Mouse (Mus musculus) ES-E14 (cell line): ENCODE results near the gene Btd. TPM values are rescaled to one million over a fixed set of nuclear protein-coding genes. Genes with fewer than 3 reads are reported as not detected.

Experiments
- DNase-seq: peaks from one replicate; pipeline ENCODE4 v3.0.0-alpha.2; 2013; ENCODE audit warnings: low read depth, low spot score
- H3K27ac ChIP-seq: 2 replicates; pipeline ENCODE4 v1.5.1; 2012; ENCODE audit warnings: low read depth, mild to moderate bottlenecking, low read length, moderate library complexity, mixed read lengths; ENCODE audit not compliant: poor library complexity, insufficient read depth, severe bottlenecking
- H3K36me3 ChIP-seq: 2 replicates; pipeline ENCODE4 v1.6.1; 2012; ENCODE audit warnings: mild to moderate bottlenecking, low read length, moderate library complexity, mixed read lengths; ENCODE audit not compliant: control insufficient read depth, poor library complexity, insufficient read depth, severe bottlenecking
- H3K4me1 ChIP-seq, 2 experiments: fragments of 150-350 bp in 1 of 2; sonication (generic) in 1 of 2; 2 replicates each; pipeline ENCODE4 v1.6.1; 2012; ENCODE audit warnings: low read length in 2 of 2, mild to moderate bottlenecking in 1 of 2, mixed read lengths in 1 of 2; ENCODE audit not compliant: control insufficient read depth in 2 of 2, insufficient read depth in 2 of 2, poor library complexity in 1 of 2
- H3K4me3 ChIP-seq, 2 experiments: fragments of 150-350 bp in 1 of 2; sonication (generic) in 1 of 2; 2 replicates each; pipeline ENCODE4 v1.5.1; 2012; ENCODE audit warnings: low read length in 2 of 2, low read depth in 1 of 2, mild to moderate bottlenecking in 1 of 2, mixed read lengths in 1 of 2; ENCODE audit not compliant: insufficient read depth in 1 of 2, poor library complexity in 1 of 2, severe bottlenecking in 1 of 2
- H3K9ac ChIP-seq: 2 replicates; pipeline ENCODE4 v1.6.1; 2012; ENCODE audit warnings: low read depth, mild to moderate bottlenecking, low read length, mixed read lengths; ENCODE audit not compliant: poor library complexity, insufficient read depth, severe bottlenecking
- H3K9me3 ChIP-seq: fragments of 150-350 bp; sonication (generic); 2 replicates; pipeline ENCODE4 v1.6.1; 2012; ENCODE audit warnings: low read depth, mild to moderate bottlenecking, low read length; ENCODE audit not compliant: control insufficient read depth, insufficient read depth
- CHD2 ChIP-seq: IDR thresholded peaks from 2 replicates; pipeline ENCODE4 v1.6.1; 2014; ENCODE audit warnings: mild to moderate bottlenecking, low read depth, low read length, inconsistent platforms
- HCFC1 ChIP-seq: IDR thresholded peaks from 2 replicates; pipeline ENCODE4 v1.6.1; 2012; ENCODE audit warnings: low read length, inconsistent platforms, borderline replicate concordance; ENCODE audit not compliant: insufficient read depth
- MAFK ChIP-seq: IDR thresholded peaks from 2 replicates; pipeline ENCODE4 v1.6.1; 2014; ENCODE audit warnings: mild to moderate bottlenecking, low read depth, low read length, inconsistent platforms; ENCODE audit not compliant: insufficient read depth
- ZC3H11A ChIP-seq: IDR thresholded peaks from 2 replicates; pipeline ENCODE4 v1.6.1; 2012; ENCODE audit warnings: low read depth, mild to moderate bottlenecking, inconsistent platforms, low read length, borderline replicate concordance
- ZNF384 ChIP-seq: IDR thresholded peaks from 2 replicates; pipeline ENCODE4 v1.6.1; 2012; ENCODE audit warnings: low read depth, low read length, inconsistent platforms
- in situ Hi-C, 2 experiments: fragments of 600-800 bp; cut with MboI; formaldehyde crosslinking; loops; one replicate each; pipeline ENCODE4 v1.15.1; 2025; ENCODE audit warnings: low sequenced_read_pairs in 2 of 2, inconsistent platforms in 1 of 2; ENCODE audit not compliant: unreplicated experiment in 2 of 2
- total RNA-seq: library from RNA; depleted of rRNA; stranded (reverse); fragments of 300-350 nt; gene quantifications from 2 replicates; pipeline ENCODE4 v1.2.3, GENCODE M21; 2012

Btd gene
- total RNA-seq, 1 experiment, result 8.1 TPM

DNA sequence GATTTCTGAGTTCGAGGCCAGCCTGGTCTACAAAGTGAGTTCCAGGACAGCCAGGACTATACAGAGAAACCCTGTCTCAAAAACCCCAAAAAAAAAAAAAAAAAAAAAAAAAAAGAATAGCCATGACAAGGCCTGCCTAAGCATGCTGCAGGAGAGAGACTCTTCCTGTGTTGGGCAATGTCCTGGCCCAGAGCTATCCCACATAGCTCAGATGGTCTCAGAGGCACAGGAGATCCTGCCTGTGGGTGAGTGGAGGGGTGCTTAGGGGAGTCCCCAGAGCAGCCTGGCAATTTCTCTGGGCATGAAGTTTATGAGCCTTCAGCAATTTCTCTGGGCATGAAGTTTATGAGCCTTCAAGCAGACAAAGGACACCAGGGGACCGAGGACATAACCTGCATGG, 42.8 kb downstream of the Btd start:
- H3K9me3 ChIP-seq, result no peaks in the 10 kb centered on the region
- no peak for DNase-seq
- no peaks in the 10 kb centered on the region for H3K4me1 ChIP-seq
- H3K27ac ChIP-seq, result no peak overlapping the region
- H3K4me3 ChIP-seq, result no peak overlapping the region
- no peak overlapping the region for H3K9ac ChIP-seq
- no peak for TF ChIP-seq MAFK
- TF ChIP-seq ZNF384, result no peak
- no peak for TF ChIP-seq CHD2
- no peak for TF ChIP-seq HCFC1
- no peak for TF ChIP-seq ZC3H11A
- H3K36me3 ChIP-seq, result no peaks in the 10 kb centered on the region
- in situ Hi-C loops, result no loop called here

DNA sequence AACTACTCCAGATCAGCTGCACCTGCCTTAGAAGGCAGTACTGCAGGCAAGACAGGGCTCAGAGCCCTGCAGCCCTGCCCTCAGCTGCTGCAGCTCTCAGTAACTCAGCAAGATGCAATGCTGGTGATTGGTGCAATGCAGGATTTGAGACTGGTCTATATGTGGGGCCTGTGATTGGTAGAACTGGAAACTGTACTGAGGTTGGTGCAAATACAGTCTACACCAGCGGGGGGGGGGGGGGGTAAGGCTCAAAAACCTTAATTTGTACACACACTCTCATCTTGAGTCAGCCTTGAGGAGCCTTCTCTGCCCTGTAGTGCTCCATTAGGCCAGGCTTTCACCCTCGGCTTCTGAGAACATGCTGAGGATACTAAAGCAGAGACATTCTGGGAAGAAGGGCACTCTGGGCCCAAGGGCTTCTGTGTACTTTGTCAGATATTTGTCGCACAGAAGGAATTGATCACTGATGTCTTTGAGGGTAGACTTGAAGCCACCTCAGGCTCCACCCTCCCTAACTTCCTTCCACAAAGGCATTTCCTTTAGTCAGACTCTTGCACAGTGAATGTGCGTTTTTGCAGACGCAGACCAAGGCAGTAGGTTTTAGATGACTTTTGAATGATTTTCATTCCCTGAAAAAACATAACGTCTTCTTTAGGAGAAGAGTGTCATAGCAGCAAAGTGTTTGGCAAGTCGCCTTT, 43.7 kb downstream of the Btd start:
- TF ChIP-seq ZNF384, result no peak
- TF ChIP-seq HCFC1, result no peak
- TF ChIP-seq ZC3H11A, result no peak
- TF ChIP-seq CHD2, result no peak
- TF ChIP-seq MAFK, result no peak
- no peak for DNase-seq

DNA sequence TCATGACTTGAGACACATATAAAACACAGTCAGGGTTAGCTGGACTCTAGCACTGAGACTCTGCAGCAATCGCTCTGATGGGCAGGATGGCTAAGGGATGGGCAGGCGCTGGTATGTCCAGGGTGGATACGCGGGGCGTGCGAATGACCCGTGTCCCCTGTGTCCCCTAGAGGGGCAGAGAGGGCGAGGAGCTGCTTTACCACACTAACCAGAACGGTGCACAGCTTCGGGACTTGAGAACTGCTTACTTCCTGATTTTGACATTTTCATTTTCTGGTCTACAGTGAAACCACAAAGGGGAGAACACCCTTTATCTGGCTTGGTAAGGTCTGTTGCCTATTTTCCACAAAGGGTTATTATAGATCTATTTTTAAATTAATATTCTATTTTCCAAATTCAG, 44.9 kb downstream of the Btd start:
- H3K9me3 ChIP-seq, result no peaks in the 10 kb centered on the region
- no peaks in the 10 kb centered on the region for H3K4me1 ChIP-seq
- H3K4me3 ChIP-seq, result no peak overlapping the region
- in situ Hi-C loops, result no loop called here
- DNase-seq, result no peak
- TF ChIP-seq ZNF384, result no peak
- no peak for TF ChIP-seq HCFC1
- TF ChIP-seq ZC3H11A, result no peak
- no peak for TF ChIP-seq CHD2
- TF ChIP-seq MAFK, result no peak
- no peak overlapping the region for H3K9ac ChIP-seq
- H3K27ac ChIP-seq, result no peak overlapping the region
- H3K36me3 ChIP-seq, result no peaks in the 10 kb centered on the region

More for the DNA sequence above, 43.7 kb downstream of the Btd start:
- Histone ChIP-seq H3K9ac (no peak overlapping the region), H3K4me1 (no peaks in the 10 kb centered on the region), H3K4me3 (no peak overlapping the region), H3K27ac (no peak overlapping the region), H3K36me3 (no peaks in the 10 kb centered on the region), H3K9me3 (no peaks in the 10 kb centered on the region)
- in situ Hi-C loops, result no loop called here

GRCm38 (mm10) chr14:31686231-31686630, 45.4 kb downstream of the Btd start:
- Histone ChIP-seq H3K36me3 (no peaks in the 10 kb centered on the region), H3K9me3 (no peaks in the 10 kb centered on the region), H3K4me3 (no peak overlapping the region), H3K9ac (no peak overlapping the region), H3K4me1 (no peaks in the 10 kb centered on the region), H3K27ac (no peak overlapping the region)
- in situ Hi-C loops, result no loop called here
- TF ChIP-seq MAFK (no peak), HCFC1 (no peak), ZNF384 (no peak), ZC3H11A (no peak), CHD2 (no peak)
- no peak for DNase-seq

GRCm38 (mm10) chr14:31692536-31692935, 51.7 kb downstream of the Btd start:
- in situ Hi-C loops, result no loop called here
- no peaks in the 10 kb centered on the region for H3K36me3 ChIP-seq
- H3K27ac ChIP-seq, result no peak overlapping the region
- H3K4me3 ChIP-seq, result no peak overlapping the region
- H3K4me1 ChIP-seq, result no peaks in the 10 kb centered on the region
- no peak for TF ChIP-seq ZC3H11A
- no peak for TF ChIP-seq CHD2
- no peak for TF ChIP-seq MAFK
- TF ChIP-seq ZNF384, result no peak
- no peak for TF ChIP-seq HCFC1
- H3K9me3 ChIP-seq, result no peaks in the 10 kb centered on the region
- H3K9ac ChIP-seq, result no peak overlapping the region
- DNase-seq, result no peak
